Mouse (Mus musculus): ENCODE measurements around the gene Ncbp1. TPM values are rescaled to one million over a fixed set of nuclear protein-coding genes. Genes with fewer than 3 reads are reported as not detected.
"Not testable (repeated sequence)": the region's sequence is repeated elsewhere in the genome, so short reads cannot be mapped to it uniquely, and the experiment has no call there.

Gene Ncbp1
- polyA plus RNA-seq, 1 experiment from 2014 or later = 69.8 TPM

DNA sequence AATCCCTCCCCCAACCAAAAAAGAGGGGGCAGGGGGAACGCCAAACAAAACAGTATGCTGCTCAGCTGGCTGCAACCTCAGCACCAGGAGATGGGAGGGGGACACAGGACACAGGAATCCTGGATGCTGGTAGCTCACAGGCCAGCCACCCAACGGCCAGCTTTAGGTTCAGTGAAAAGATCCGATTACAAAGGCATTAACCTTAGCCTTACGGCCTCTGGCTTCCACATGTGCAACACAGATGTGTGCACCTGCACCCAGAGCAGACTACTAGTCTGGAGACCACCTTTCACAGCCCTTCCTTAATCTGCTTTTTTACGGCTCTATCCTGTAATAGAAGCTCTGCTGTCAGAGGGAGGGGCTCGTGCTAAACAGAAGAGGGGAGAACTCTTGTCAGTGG lies 42.8 kb downstream of the Ncbp1 start:
- no peak overlapping the region for H3K4me2 ChIP-seq (replicated peaks)
- H3K4me1 ChIP-seq = no peaks in the 10 kb centered on the region
- no peak overlapping the region for H3K4me3 ChIP-seq (replicated peaks)
- H3K36me3 ChIP-seq = peaks cover 93% of the 10 kb centered on the region
- H3K9ac ChIP-seq = no peak overlapping the region
- no peaks in the 10 kb centered on the region for H3K27me3 ChIP-seq
- H3K27ac ChIP-seq (replicated peaks) = no peak overlapping the region
- 25% methylated on average over 6 of the region's 6 CpGs for WGBS
- no peak for ATAC-seq (ENCODE audit: insufficient number of reproducible peaks, low FRiP score, low TSS enrichment, low read depth)
- H3K9me3 ChIP-seq (replicated peaks) = no peaks in the 10 kb centered on the region

DNA sequence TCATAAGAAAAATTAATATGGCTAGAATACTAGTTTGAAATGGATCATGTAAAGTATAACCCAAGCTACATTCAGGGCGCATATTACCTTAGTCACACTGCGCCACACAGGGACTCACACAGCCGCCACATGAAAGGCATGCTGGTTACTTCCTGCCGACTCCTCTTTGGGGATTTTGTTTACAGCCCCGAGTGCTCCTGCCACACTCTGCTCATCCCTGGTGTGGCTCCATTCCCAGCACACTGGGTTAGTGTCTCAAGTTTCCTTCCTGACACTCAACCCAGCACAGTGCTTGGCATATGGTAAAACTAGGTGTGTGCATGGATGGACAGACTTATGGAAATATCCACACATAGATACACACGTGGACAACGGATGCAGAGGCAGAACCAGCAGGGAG lies 43.8 kb downstream of the Ncbp1 start:
- no peak overlapping the region for H3K9ac ChIP-seq
- ATAC-seq (ENCODE audit: insufficient number of reproducible peaks, low FRiP score, low TSS enrichment, low read depth) = no peak
- H3K4me2 ChIP-seq (replicated peaks) = no peak overlapping the region
- H3K4me1 ChIP-seq = no peaks in the 10 kb centered on the region
- H3K36me3 ChIP-seq = peaks cover 83% of the 10 kb centered on the region
- 76% methylated on average over 7 of the region's 7 CpGs for WGBS
- H3K27me3 ChIP-seq = no peaks in the 10 kb centered on the region
- no peaks in the 10 kb centered on the region for H3K9me3 ChIP-seq (replicated peaks)
- H3K4me3 ChIP-seq (replicated peaks) = no peak overlapping the region
- H3K27ac ChIP-seq (replicated peaks) = no peak overlapping the region

DNA sequence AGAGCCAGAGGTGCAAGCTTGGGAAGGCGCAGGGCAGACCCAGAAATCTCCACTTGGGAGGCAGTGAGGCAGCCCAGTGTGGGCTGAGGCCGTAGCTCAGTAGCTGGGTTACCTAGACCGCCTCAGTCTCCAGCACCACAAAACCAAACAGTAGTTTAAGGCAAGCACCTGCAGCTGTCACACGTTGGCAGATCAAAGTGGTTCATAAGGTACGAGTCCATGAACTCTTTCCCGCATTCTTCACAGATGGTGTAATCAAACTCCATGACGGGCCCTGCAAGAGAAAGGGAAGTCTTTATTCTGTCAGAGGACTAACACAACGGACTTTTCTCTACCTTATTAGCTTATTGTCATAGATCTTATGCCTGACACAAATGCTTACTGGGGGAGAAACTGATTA lies 47.0 kb downstream of the Ncbp1 start:
- 66% methylated on average over 8 of the region's 8 CpGs for WGBS
- no peaks in the 10 kb centered on the region for H3K4me1 ChIP-seq
- H3K9ac ChIP-seq = no peak overlapping the region
- H3K9me3 ChIP-seq (replicated peaks) = no peaks in the 10 kb centered on the region
- no peak overlapping the region for H3K4me2 ChIP-seq (replicated peaks)
- no peak overlapping the region for H3K27ac ChIP-seq (replicated peaks)
- H3K36me3 ChIP-seq = peaks cover 79% of the 10 kb centered on the region
- H3K27me3 ChIP-seq = no peaks in the 10 kb centered on the region
- no peak for ATAC-seq (ENCODE audit: insufficient number of reproducible peaks, low FRiP score, low TSS enrichment, low read depth)
- H3K4me3 ChIP-seq (replicated peaks) = no peak overlapping the region

DNA sequence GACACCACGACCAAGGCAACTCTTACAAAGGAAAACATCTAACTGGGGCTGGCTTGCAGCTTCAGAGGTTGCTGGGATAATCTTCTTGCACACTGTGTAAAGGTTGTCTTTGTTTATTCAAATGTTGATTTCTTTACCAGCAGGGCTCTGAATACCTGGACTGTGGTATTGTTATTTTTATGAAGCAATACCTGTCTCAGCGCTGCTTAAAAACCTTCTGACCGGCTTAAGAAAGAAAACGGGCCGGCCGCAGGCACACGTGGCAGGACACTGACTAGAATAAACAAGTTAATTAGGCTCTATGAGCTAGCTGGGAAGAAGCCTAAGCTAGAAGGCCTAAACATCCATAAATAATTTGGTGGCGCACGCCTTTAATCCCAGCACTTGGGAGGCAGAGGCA lies 47.5 kb downstream of the Ncbp1 start:
- H3K9me3 ChIP-seq (replicated peaks) = no peaks in the 10 kb centered on the region
- H3K4me1 ChIP-seq = no peaks in the 10 kb centered on the region
- no peak overlapping the region for H3K4me3 ChIP-seq (replicated peaks)
- H3K4me2 ChIP-seq (replicated peaks) = no peak overlapping the region
- H3K27me3 ChIP-seq = no peaks in the 10 kb centered on the region
- ATAC-seq (ENCODE audit: insufficient number of reproducible peaks, low FRiP score, low TSS enrichment, low read depth) = no peak
- WGBS = 78% methylated on average over 9 of the region's 9 CpGs
- H3K27ac ChIP-seq (replicated peaks) = no peak overlapping the region
- no peak overlapping the region for H3K9ac ChIP-seq
- H3K36me3 ChIP-seq = peaks cover 83% of the 10 kb centered on the region

DNA sequence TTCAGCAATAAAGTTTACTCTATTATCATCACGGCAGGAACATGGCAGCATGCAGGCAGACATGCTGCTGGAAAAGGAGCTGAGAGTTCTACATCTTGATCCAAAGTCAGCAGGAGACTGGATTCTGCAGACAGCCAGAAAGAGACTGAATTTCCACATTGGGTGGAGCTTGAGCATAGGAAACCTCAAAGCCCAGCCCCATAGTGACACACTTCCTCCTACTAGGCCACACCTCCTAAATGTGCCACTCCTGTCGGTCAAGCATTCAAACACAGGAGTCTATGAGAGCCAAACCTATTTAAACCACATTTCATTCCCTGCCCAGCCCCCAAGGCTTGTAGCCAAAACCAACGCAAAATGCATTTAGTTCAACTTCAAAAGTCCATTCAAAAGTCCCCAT lies 48.1 kb downstream of the Ncbp1 start:
- Histone ChIP-seq H3K4me1 (no peaks in the 10 kb centered on the region), H3K36me3 (peaks cover 83% of the 10 kb centered on the region), H3K9ac (no peak overlapping the region)

DNA sequence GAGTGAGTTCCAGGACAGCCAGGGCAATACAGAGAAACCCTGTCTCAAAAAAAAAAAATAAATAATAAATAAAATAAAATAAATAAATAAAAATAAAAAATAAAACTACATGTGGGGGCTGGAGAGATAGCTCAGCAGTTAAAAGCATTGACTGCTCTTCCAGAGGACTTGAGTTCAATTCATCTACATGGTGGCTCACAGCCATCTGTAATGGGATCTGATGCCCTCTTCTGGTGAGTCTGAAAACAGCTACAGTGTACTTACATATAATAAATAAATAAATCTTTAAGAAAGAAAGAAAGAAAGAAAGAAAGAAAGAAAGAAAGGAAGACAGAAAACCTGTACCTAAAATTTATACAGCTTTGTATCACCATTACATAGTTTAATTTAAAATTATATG lies 53.6 kb downstream of the Ncbp1 start:
- not testable (repeated sequence) for H3K27ac ChIP-seq (replicated peaks); H3K9ac ChIP-seq; ATAC-seq (ENCODE audit: insufficient number of reproducible peaks, low FRiP score, low TSS enrichment, low read depth); H3K27me3 ChIP-seq; H3K4me2 ChIP-seq (replicated peaks); H3K4me3 ChIP-seq (replicated peaks); H3K9me3 ChIP-seq (replicated peaks)
- H3K4me1 ChIP-seq = peaks cover 22% of the 10 kb centered on the region
- peaks cover 39% of the 10 kb centered on the region for H3K36me3 ChIP-seq

More for the DNA sequence above, 48.1 kb downstream of the Ncbp1 start:
- H3K27me3 ChIP-seq = no peaks in the 10 kb centered on the region
- no peak for ATAC-seq (ENCODE audit: insufficient number of reproducible peaks, low FRiP score, low TSS enrichment, low read depth)
- no peaks in the 10 kb centered on the region for H3K9me3 ChIP-seq (replicated peaks)
- no peak overlapping the region for H3K4me2 ChIP-seq (replicated peaks)
- WGBS = 69% methylated on average over 3 of the region's 3 CpGs
- no peak overlapping the region for H3K27ac ChIP-seq (replicated peaks)
- H3K4me3 ChIP-seq (replicated peaks) = no peak overlapping the region

DNA sequence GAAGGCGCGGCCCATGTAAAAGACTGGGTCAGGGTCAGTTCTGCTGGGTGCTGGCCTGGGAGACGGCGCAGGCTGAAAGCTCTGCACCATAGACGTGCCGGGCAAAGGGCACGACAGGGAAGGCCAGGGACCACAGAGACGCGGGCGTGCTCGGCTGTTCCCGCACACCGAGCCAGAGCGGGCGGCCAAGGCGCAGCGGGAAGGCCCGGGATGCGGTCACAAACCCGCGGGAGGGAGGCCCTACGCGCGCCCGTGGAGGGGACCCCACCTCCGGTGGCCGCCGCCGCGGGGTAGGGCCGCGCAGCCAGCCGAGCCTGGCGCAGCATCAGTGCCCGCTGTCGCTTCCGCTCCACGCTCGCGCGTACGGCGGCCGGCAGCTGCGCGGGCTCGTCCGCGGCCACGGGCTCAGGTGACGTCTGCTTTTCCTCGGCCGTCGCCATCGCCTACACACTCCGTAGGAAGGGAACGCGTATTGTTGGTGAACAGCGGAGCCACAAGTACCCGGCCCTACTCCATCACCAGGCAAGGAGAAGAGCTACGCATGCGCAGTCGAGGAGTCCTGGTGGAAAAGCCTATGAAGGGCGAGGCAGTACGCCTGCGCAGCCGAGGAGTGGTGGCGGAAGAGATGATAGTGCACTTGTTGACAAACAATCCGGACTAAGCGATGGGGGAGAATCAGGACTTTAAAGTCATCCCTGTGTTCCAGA lies 57.5 kb downstream of the Ncbp1 start, which contains the start of gene Xpa:
Xpa (minus strand) TSS at position 531 of the 707 bp plus-strand sequence.
- Histone ChIP-seq H3K27me3 (peaks cover 18% of the 10 kb centered on the region), H3K4me3 (replicated peaks) (peak within 1 kb of the TSS; percentile 85)
- under 1% methylated on average over 70 of the region's 70 CpGs for WGBS

DNA sequence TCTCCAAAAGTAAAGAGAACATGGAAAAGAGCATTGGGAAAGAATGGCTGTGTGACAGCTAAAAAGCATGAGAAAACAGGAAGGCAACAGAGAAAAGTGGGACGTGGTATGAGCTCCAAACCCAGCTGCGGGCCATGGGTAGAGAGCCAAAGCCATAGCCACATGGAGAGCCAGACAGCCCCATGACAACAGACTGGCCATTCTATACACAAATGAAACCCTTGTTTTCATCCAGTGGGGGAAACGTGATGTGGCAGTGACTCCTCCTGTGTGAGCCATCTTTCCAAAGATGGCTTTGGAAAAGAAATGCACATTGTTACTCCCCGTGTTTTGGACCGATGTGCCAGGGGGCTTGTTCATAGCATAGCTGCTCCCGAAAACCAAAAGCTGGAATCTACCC lies 58.1 kb downstream of the Ncbp1 start:
- WGBS = 37% methylated on average over 6 of the region's 6 CpGs
- peak overlapping the region; percentile 88; the same call in 1 of the 2 replicates for H3K27ac ChIP-seq (replicated peaks)
- peak overlapping the region; percentile 79 for H3K4me2 ChIP-seq (replicated peaks)
- H3K4me1 ChIP-seq = peaks cover 22% of the 10 kb centered on the region
- H3K9me3 ChIP-seq (replicated peaks) = no peaks in the 10 kb centered on the region
- 0 out of 2 replicates have a peak, but pooled peaks cover under 1% of the 10 kb centered on the region for H3K36me3 ChIP-seq
- H3K9ac ChIP-seq = no peak overlapping the region
- H3K4me3 ChIP-seq (replicated peaks) = peak overlapping the region; percentile 85
- peaks cover 22% of the 10 kb centered on the region for H3K27me3 ChIP-seq
- ATAC-seq (ENCODE audit: insufficient number of reproducible peaks, low FRiP score, low TSS enrichment, low read depth) = peak; percentile 5; the same call in 1 of the 2 replicates

More for the DNA sequence above, 57.5 kb downstream of the Ncbp1 start, which contains the start of gene Xpa:
- ATAC-seq (ENCODE audit: insufficient number of reproducible peaks, low FRiP score, low TSS enrichment, low read depth) = peak; percentile 92
- peaks cover 22% of the 10 kb centered on the region for H3K4me1 ChIP-seq
- H3K9ac ChIP-seq = peak within 1 kb of the TSS; percentile 86
- H3K9me3 ChIP-seq (replicated peaks) = no peaks in the 10 kb centered on the region
- H3K27ac ChIP-seq (replicated peaks) = peak within 1 kb of the TSS; percentile 88
- H3K4me2 ChIP-seq (replicated peaks) = peak within 1 kb of the TSS; percentile 79
- peaks cover 7% of the 10 kb centered on the region; the same call in 1 of the 2 replicates for H3K36me3 ChIP-seq

DNA sequence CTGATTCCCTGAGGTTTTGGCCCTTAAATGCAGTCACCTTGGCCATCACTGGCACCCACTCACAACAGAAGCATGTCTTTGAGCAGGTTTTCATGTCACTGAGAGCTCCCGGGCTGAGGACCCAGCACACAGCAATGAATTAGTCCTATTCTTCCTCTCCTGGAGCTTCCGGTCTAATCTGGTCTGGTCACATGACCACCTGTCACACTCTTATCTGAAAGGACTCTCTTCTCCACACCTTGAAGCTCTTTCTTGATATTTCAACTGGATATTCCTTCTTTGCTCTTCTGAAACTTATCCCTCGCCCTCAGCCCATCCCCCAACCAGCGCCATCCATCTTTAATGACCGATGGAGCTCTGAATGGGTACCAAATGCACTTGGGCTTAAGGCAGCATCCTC lies 59.7 kb downstream of the Ncbp1 start:
- no peak overlapping the region for H3K27ac ChIP-seq (replicated peaks)
- 68% methylated on average over 5 of the region's 5 CpGs for WGBS

DNA sequence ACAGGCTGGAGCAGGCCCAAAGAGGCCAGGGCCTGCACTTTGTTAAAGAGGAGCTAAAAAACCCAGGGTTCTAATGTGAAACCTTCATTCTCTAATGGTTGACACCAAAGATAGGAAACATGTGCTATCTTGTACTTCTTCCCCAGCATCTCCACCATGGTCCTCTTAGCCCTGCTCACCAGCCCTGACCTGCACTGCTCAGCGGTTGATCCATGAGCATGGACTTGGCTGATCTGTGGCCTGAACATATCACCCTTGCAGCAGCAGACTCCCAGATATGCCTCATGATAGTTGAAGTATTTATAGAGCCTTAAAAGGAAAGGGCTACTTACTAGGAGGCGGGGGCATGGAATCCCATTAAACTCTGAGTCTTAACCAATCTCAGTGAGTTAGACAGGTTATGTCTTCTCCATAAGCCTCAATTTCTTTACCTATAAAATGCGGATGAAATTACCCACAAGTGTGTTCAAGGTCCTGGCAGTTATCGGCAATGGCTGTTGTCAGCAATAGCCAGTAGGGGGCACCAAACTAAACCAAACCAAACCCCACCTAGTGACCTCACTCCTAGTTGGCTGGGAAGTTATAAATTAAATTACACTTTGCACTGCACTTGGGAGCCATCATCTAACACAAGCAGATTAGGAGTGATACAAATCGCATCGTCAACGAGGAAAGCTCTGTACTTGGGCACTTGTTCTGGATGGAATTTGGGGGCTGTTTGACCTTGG lies 63.6 kb downstream of the Ncbp1 start:
- Histone ChIP-seq H3K9me3 (replicated peaks) (no peaks in the 10 kb centered on the region), H3K4me2 (replicated peaks) (peak overlapping the region; percentile 45), H3K27me3 (peaks cover 40% of the 10 kb centered on the region), H3K9ac (no peak overlapping the region), H3K4me1 (peaks cover 8% of the 10 kb centered on the region), H3K36me3 (no peaks in the 10 kb centered on the region), H3K4me3 (replicated peaks) (peak overlapping the region; percentile 27), H3K27ac (replicated peaks) (no peak overlapping the region)
- no peak for ATAC-seq (ENCODE audit: insufficient number of reproducible peaks, low FRiP score, low TSS enrichment, low read depth)
- WGBS = 11% methylated on average over 7 of the region's 7 CpGs

More for the DNA sequence above, 59.7 kb downstream of the Ncbp1 start:
- Histone ChIP-seq H3K4me1 (peaks cover 29% of the 10 kb centered on the region), H3K9ac (no peak overlapping the region), H3K36me3 (no peaks in the 10 kb centered on the region), H3K27me3 (peaks cover 35% of the 10 kb centered on the region), H3K9me3 (replicated peaks) (no peaks in the 10 kb centered on the region), H3K4me3 (replicated peaks) (no peak overlapping the region), H3K4me2 (replicated peaks) (no peak overlapping the region)
- ATAC-seq (ENCODE audit: insufficient number of reproducible peaks, low FRiP score, low TSS enrichment, low read depth) = no peak

DNA sequence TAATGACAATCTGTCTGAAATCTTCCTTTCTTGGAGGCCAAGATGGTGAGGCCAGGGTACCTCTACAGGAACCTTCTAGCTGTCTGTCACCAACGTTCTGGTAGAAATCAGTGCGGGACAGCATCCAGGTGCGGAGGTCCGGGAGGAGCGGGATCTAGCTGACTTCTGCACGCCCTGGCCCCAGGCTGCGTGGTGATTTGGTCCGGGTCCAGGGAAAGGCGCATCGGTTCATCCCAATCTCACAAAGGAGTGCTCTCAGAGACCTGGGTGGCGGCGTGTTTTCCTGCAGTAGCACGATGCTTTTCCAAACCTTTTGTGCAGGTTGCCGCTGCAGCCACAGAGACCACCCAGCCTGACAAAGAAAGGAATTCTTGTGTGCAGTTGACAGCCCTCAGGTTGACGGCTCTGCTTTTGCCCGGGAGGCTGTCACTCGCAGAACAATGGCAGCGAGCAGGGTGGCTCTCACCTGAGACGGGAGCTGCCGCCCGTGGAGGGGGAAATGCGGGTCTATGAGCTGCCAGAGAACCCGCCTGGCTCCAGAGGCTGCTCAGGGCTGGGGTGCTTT lies 64.2 kb downstream of the Ncbp1 start:
- Histone ChIP-seq H3K36me3 (no peaks in the 10 kb centered on the region), H3K9ac (no peak overlapping the region), H3K4me2 (replicated peaks) (peak overlapping the region; percentile 45), H3K4me1 (peaks cover 8% of the 10 kb centered on the region), H3K4me3 (replicated peaks) (peak overlapping the region; percentile 27), H3K27ac (replicated peaks) (no peak overlapping the region), H3K27me3 (peaks cover 40% of the 10 kb centered on the region), H3K9me3 (replicated peaks) (no peaks in the 10 kb centered on the region)
- ATAC-seq (ENCODE audit: insufficient number of reproducible peaks, low FRiP score, low TSS enrichment, low read depth) = no peak
- WGBS = 5% methylated on average over 23 of the region's 23 CpGs

Measured in embryonic facial prominence, embryonic 15.5 days (tissue).